Mouse (Mus musculus): ENCODE data around the gene Olfr1150-ps1. TPM values are rescaled to one million over a fixed set of nuclear protein-coding genes. Genes with fewer than 3 reads are reported as not detected.

The Olfr1150-ps1 gene
- polyA plus RNA-seq (2012; rRNA removed; ENCODE audit: low replicate concordance), result not detected in 2 replicates

GRCm38 (mm10) chr2:87843693-87844092 lies at the start of gene Olfr1150-ps1:
Gene Olfr1150-ps1, plus strand, starts transcription at chr2:87843993.

GRCm38 (mm10) chr2:87800292-87800691 lies 43.5 kb upstream of the Olfr1150-ps1 start, which contains the start of gene Olfr1143:
Gene Olfr1143, plus strand, starts transcription at chr2:87800592.

GRCm38 (mm10) chr2:87809522-87809921 lies 34.3 kb upstream of the Olfr1150-ps1 start, which contains the start of gene Olfr1145:
Gene Olfr1145, plus strand, starts transcription at chr2:87809822.

GRCm38 (mm10) chr2:87830233-87830632 lies 13.6 kb upstream of the Olfr1150-ps1 start, which contains the start of gene Olfr1148:
Gene Olfr1148, plus strand, starts transcription at chr2:87830533.

GRCm38 (mm10) chr2:87855562-87855961 lies 11.8 kb downstream of the Olfr1150-ps1 start, which contains the start of gene Olfr1151:
Gene Olfr1151, plus strand, starts transcription at chr2:87855862.

GRCm38 (mm10) chr2:87866192-87866591 lies 22.4 kb downstream of the Olfr1150-ps1 start, which contains the start of gene Olfr1152:
Gene Olfr1152, plus strand, starts transcription at chr2:87866492.

GRCm38 (mm10) chr2:87894662-87895061 lies 50.9 kb downstream of the Olfr1150-ps1 start, which contains the start of gene Olfr1153:
Gene Olfr1153, plus strand, starts transcription at chr2:87894962.

Other genes starting within 250 kb of the Olfr1150-ps1 start
- not detected in 2 replicates for gene Olfr1130, start 237.8 kb upstream of the Olfr1150-ps1 start, polyA plus RNA-seq (2012; rRNA removed; ENCODE audit: low replicate concordance)
- gene Olfr1131, start 216.9 kb upstream of the Olfr1150-ps1 start, polyA plus RNA-seq (2012; rRNA removed; ENCODE audit: low replicate concordance), result not detected in 2 replicates
- not detected in 2 replicates for gene Olfr1132, start 206.5 kb upstream of the Olfr1150-ps1 start, polyA plus RNA-seq (2012; rRNA removed; ENCODE audit: low replicate concordance)
- not detected in 2 replicates for gene Olfr1133, start 196.6 kb upstream of the Olfr1150-ps1 start, polyA plus RNA-seq (2012; rRNA removed; ENCODE audit: low replicate concordance)
- gene Olfr1134, start 185.5 kb upstream of the Olfr1150-ps1 start, polyA plus RNA-seq (2012; rRNA removed; ENCODE audit: low replicate concordance), result not detected in 2 replicates
- gene Olfr1135, start 170.3 kb upstream of the Olfr1150-ps1 start, polyA plus RNA-seq (2012; rRNA removed; ENCODE audit: low replicate concordance), result not detected in 2 replicates
- gene Olfr1136, start 150.0 kb upstream of the Olfr1150-ps1 start, polyA plus RNA-seq (2012; rRNA removed; ENCODE audit: low replicate concordance), result not detected in 2 replicates
- not detected in 2 replicates for gene Olfr1137, start 130.8 kb upstream of the Olfr1150-ps1 start, polyA plus RNA-seq (2012; rRNA removed; ENCODE audit: low replicate concordance)
- gene Olfr1138, start 104.0 kb upstream of the Olfr1150-ps1 start, polyA plus RNA-seq (2012; rRNA removed; ENCODE audit: low replicate concordance), result not detected in 2 replicates
- not detected in 2 replicates for gene Olfr1140, start 100.2 kb upstream of the Olfr1150-ps1 start, polyA plus RNA-seq (2012; rRNA removed; ENCODE audit: low replicate concordance)
- not detected in 2 replicates for gene Olfr1141, start 90.0 kb upstream of the Olfr1150-ps1 start, polyA plus RNA-seq (2012; rRNA removed; ENCODE audit: low replicate concordance)
- not detected in 2 replicates for gene Olfr152, start 64.5 kb upstream of the Olfr1150-ps1 start, polyA plus RNA-seq (2012; rRNA removed; ENCODE audit: low replicate concordance)
- gene Olfr1143, start 43.4 kb upstream of the Olfr1150-ps1 start, polyA plus RNA-seq (2012; rRNA removed; ENCODE audit: low replicate concordance), result not detected in 2 replicates
- not detected in 2 replicates for gene Olfr1145, start 34.2 kb upstream of the Olfr1150-ps1 start, polyA plus RNA-seq (2012; rRNA removed; ENCODE audit: low replicate concordance)
- gene Olfr1148, start 13.5 kb upstream of the Olfr1150-ps1 start, polyA plus RNA-seq (2012; rRNA removed; ENCODE audit: low replicate concordance), result not detected in 2 replicates
- not detected in 2 replicates for gene Olfr1151, start 11.9 kb downstream of the Olfr1150-ps1 start, polyA plus RNA-seq (2012; rRNA removed; ENCODE audit: low replicate concordance)
- not detected in 2 replicates for gene Olfr1152, start 22.5 kb downstream of the Olfr1150-ps1 start, polyA plus RNA-seq (2012; rRNA removed; ENCODE audit: low replicate concordance)
- gene Olfr1153, start 51.0 kb downstream of the Olfr1150-ps1 start, polyA plus RNA-seq (2012; rRNA removed; ENCODE audit: low replicate concordance), result not detected in 2 replicates
- gene Olfr1154, start 61.2 kb downstream of the Olfr1150-ps1 start, polyA plus RNA-seq (2012; rRNA removed; ENCODE audit: low replicate concordance), result not detected in 2 replicates
- not detected in 2 replicates for gene Olfr1155, start 101.1 kb downstream of the Olfr1150-ps1 start, polyA plus RNA-seq (2012; rRNA removed; ENCODE audit: low replicate concordance)
- gene Olfr1156, start 109.1 kb downstream of the Olfr1150-ps1 start, polyA plus RNA-seq (2012; rRNA removed; ENCODE audit: low replicate concordance), result not detected in 2 replicates
- not detected in 2 replicates for gene Olfr1157, start 124.3 kb downstream of the Olfr1150-ps1 start, polyA plus RNA-seq (2012; rRNA removed; ENCODE audit: low replicate concordance)
- not detected in 2 replicates for gene Olfr74, start 130.7 kb downstream of the Olfr1150-ps1 start, polyA plus RNA-seq (2012; rRNA removed; ENCODE audit: low replicate concordance)
- gene Olfr1158, start 146.1 kb downstream of the Olfr1150-ps1 start, polyA plus RNA-seq (2012; rRNA removed; ENCODE audit: low replicate concordance), result not detected in 2 replicates
- not detected in 2 replicates for gene Olfr1160, start 164.3 kb downstream of the Olfr1150-ps1 start, polyA plus RNA-seq (2012; rRNA removed; ENCODE audit: low replicate concordance)
- not detected in 2 replicates for gene Olfr1161, start 178.8 kb downstream of the Olfr1150-ps1 start, polyA plus RNA-seq (2012; rRNA removed; ENCODE audit: low replicate concordance)
- gene Olfr73, start 193.7 kb downstream of the Olfr1150-ps1 start, polyA plus RNA-seq (2012; rRNA removed; ENCODE audit: low replicate concordance), result not detected in 2 replicates
- not detected in 2 replicates for gene Olfr1162, start 207.1 kb downstream of the Olfr1150-ps1 start, polyA plus RNA-seq (2012; rRNA removed; ENCODE audit: low replicate concordance)
- gene Olfr1163, start 227.8 kb downstream of the Olfr1150-ps1 start, polyA plus RNA-seq (2012; rRNA removed; ENCODE audit: low replicate concordance), result not detected in 2 replicates
- not detected in 2 replicates for gene Olfr1164, start 250.0 kb downstream of the Olfr1150-ps1 start, polyA plus RNA-seq (2012; rRNA removed; ENCODE audit: low replicate concordance)

All from mammary gland, adult 2 months (tissue).